Mouse (Mus musculus): ENCODE data around the gene Klhl7. TPM values are rescaled to one million over a fixed set of nuclear protein-coding genes. Genes with fewer than 3 reads are reported as not detected.
A peak's percentile ranks its signal among the peaks of the same experiment; 100 is the strongest.

Gene Klhl7
- 10 to 100 TPM in 1 of 2 experiments, 1 to 10 TPM in 1; 7.4 to 10.1 TPM for polyA plus RNA-seq (2017; shearing (Covaris generic))

- peak; percentile 75 for ATAC-seq
Observed at GRCm38 (mm10) chr5:24100106-24100809, at the start of gene Klhl7. Klhl7 (plus strand) TSS chr5:24100605.

- no peak for ATAC-seq
Observed at GRCm38 (mm10) chr5:24051755-24052675, 48.4 kb upstream of the Klhl7 start.

- no peak for ATAC-seq
Observed at GRCm38 (mm10) chr5:24053245-24054190, 46.9 kb upstream of the Klhl7 start.

- no peak for ATAC-seq
Observed at GRCm38 (mm10) chr5:24054382-24054781, 46.0 kb upstream of the Klhl7 start.

- no peak for ATAC-seq
Observed at GRCm38 (mm10) chr5:24056865-24057264, 43.5 kb upstream of the Klhl7 start.

- ATAC-seq = no peak
Observed at GRCm38 (mm10) chr5:24057592-24057991, 42.8 kb upstream of the Klhl7 start.

GRCm38 (mm10) chr5:24060949-24061348, 39.5 kb upstream of the Klhl7 start:
- ATAC-seq = no peak

GRCm38 (mm10) chr5:24063034-24063433, 37.4 kb upstream of the Klhl7 start:
- ATAC-seq = no peak

- ATAC-seq = no peak
Observed at GRCm38 (mm10) chr5:24063545-24063944, 36.9 kb upstream of the Klhl7 start.

- ATAC-seq = no peak
Observed at GRCm38 (mm10) chr5:24068955-24069354, 31.4 kb upstream of the Klhl7 start.

- ATAC-seq = no peak
Observed at GRCm38 (mm10) chr5:24072031-24072430, 28.4 kb upstream of the Klhl7 start.

GRCm38 (mm10) chr5:24076986-24077718, 23.3 kb upstream of the Klhl7 start:
- ATAC-seq = peak; percentile 63

GRCm38 (mm10) chr5:24077739-24078306, 22.6 kb upstream of the Klhl7 start:
- no peak for ATAC-seq

- ATAC-seq = no peak
Observed at GRCm38 (mm10) chr5:24078420-24079179, 21.8 kb upstream of the Klhl7 start.

- ATAC-seq = no peak
Observed at GRCm38 (mm10) chr5:24080826-24081225, 19.6 kb upstream of the Klhl7 start.

GRCm38 (mm10) chr5:24084835-24085234, 15.6 kb upstream of the Klhl7 start:
- ATAC-seq = no peak

- no peak for ATAC-seq
Observed at GRCm38 (mm10) chr5:24086241-24086640, 14.2 kb upstream of the Klhl7 start.

- no peak for ATAC-seq
Observed at GRCm38 (mm10) chr5:24086865-24087264, 13.5 kb upstream of the Klhl7 start.

GRCm38 (mm10) chr5:24088451-24088850, 12.0 kb upstream of the Klhl7 start:
- no peak for ATAC-seq

- ATAC-seq = no peak
Observed at GRCm38 (mm10) chr5:24092496-24092895, 7.9 kb upstream of the Klhl7 start.

- ATAC-seq = no peak
Observed at GRCm38 (mm10) chr5:24095393-24095792, 5.0 kb upstream of the Klhl7 start.

Measured in activated CD4-positive, CD25-positive, alpha-beta regulatory T cell, adult 4 months (primary cell).